In genomic region chr3:131808127-131808526, GRCm38 (mm10) we compare ENCODE assay signal across 12 mouse cellular contexts.
DNase-seq lines count a peak whose midpoint lies in the region; ATAC-seq and TF ChIP-seq lines count a peak whose summit lies in the region.
"Had no signal": no experiment of that assay in that cellular context is flagged by ENCODE, and none has a peak within 500 bp of the region (broad histone marks: within the 10 kb centered on the region; RNA-seq: fewer than 3 reads in every experiment).

No protein-coding gene starts in this region.

- peak; percentile 15 for DNase-seq in gastrocnemius, adult 2 months
- no peak for DNase-seq in gastrocnemius, adult 8-10 months (ENCODE audit: low spot score in 2 of 2)
- DNase-seq in lung, postnatal 10 days, result peak; percentile 34
- DNase-seq in lung, adult 2 months, result no peak
- DNase-seq in kidney, postnatal 25 days, result peak; percentile 70 to 83
- DNase-seq in lung, postnatal 25 days (ENCODE audit: low spot score), result peak; percentile 8
- no peak for DNase-seq in urinary bladder, postnatal 36 days (ENCODE audit: low spot score in 2 of 2)
- DNase-seq: heart, adult 11 months; thymus, adult 2 months had no signal

- WGBS in lung, adult 2 months, result 43% methylated on average over 8 of the region's 8 CpGs

- H3K4me1 ChIP-seq in lung, adult 2 months (ENCODE audit: control insufficient read depth, insufficient read depth, low read length), result no peaks in the 10 kb centered on the region; the same call in 1 of the 2 replicates
- H3K4me1 ChIP-seq: midbrain, embryonic 12.5 days had no signal

- no peak overlapping the region for H3K4me3 ChIP-seq in gastrocnemius, adult 2 months
- H3K4me3 ChIP-seq in lung, adult 2 months (replicated peaks; ENCODE audit: extremely low read depth, low read depth, low read length), result no peak overlapping the region
- H3K4me3 ChIP-seq: midbrain, embryonic 12.5 days had no signal

- TF ChIP-seq CTCF in gastrocnemius, adult 2 months (IDR thresholded peaks at IDR 0.05), result no peak
- TF ChIP-seq CTCF in lung, adult 2 months (IDR thresholded peaks at IDR 0.05; ENCODE audit: insufficient read depth, low read length), result no peak

- ATAC-seq in erythroblast, adult 5-6 weeks (replicated peaks; ENCODE audit: low FRiP score, poor library complexity, severe bottlenecking), result no peak

- intact Hi-C loops in gastrocnemius, adult 2 months (cut with DNase I), result no loop called here

- no peak for TF ChIP-seq POLR2A in lung, adult 2 months (IDR thresholded peaks at IDR 0.05; ENCODE audit: borderline replicate concordance, extremely low read depth, low read depth, low read length)

- H3K27ac ChIP-seq in gastrocnemius, adult 2 months, result no peak overlapping the region
- H3K27ac ChIP-seq: liver, embryonic 14.5 days; midbrain, embryonic 12.5 days had no signal

Comparison
In these comparisons a context has a peak if more than half of its experiments do, and no peak if none do; other contexts are left out.
1. DNase-seq: peak in gastrocnemius, adult 2 months (single experiment), lung, postnatal 10 days (single experiment), kidney, postnatal 25 days (2 of 2) and lung, postnatal 25 days (single experiment); none in gastrocnemius, adult 8-10 months (0 of 2), lung, adult 2 months (single experiment) and urinary bladder, postnatal 36 days (0 of 2).